Mouse (Mus musculus): Measurements from ENCODE around the gene Smurf2. TPM values are rescaled to one million over a fixed set of nuclear protein-coding genes. Genes with fewer than 3 reads are reported as not detected.

Smurf2 gene
- polyA plus RNA-seq, 1 experiment = 29.5 TPM

GRCm38 (mm10) chr11:106770195-106770974, 150.1 kb downstream of the Smurf2 start:
- DNase-seq (ENCODE audit: low read depth) = no peak
- TF ChIP-seq POLR2A (IDR thresholded peaks at IDR 0.05; ENCODE audit: borderline replicate concordance, extremely low read depth, insufficient read depth, insufficient read length, poor library complexity, severe bottlenecking) (no peak), CTCF (IDR thresholded peaks at IDR 0.05; ENCODE audit: borderline replicate concordance, extremely low read depth, insufficient read depth, insufficient read length) (peak; percentile 46; the same call in 1 of the 2 replicates)

Other genes starting within 250 kb of the Smurf2 start
- 15.7 and 24.8 TPM in 2 replicates for gene Pecam1, start 170.1 kb downstream of the Smurf2 start, polyA plus RNA-seq (2012; rRNA removed)
- gene Milr1, start 169.5 kb downstream of the Smurf2 start, polyA plus RNA-seq (2012; rRNA removed) = 0.36 and 0.38 TPM in 2 replicates
- gene Polg2, start 141.2 kb downstream of the Smurf2 start, polyA plus RNA-seq (2012; rRNA removed) = 9.0 and 10.3 TPM in 2 replicates
- 597 and 653 TPM in 2 replicates for gene Ddx5, start 131.5 kb downstream of the Smurf2 start, polyA plus RNA-seq (2012; rRNA removed)
- 20.3 and 22.3 TPM in 2 replicates for gene Cep95, start 131.5 kb downstream of the Smurf2 start, polyA plus RNA-seq (2012; rRNA removed)
- gene Kpna2, start 78.8 kb upstream of the Smurf2 start, polyA plus RNA-seq (2012; rRNA removed) = 125 and 197 TPM in 2 replicates
- 4.4 and 5.3 TPM in 2 replicates for gene 1810010H24Rik, start 105.0 kb upstream of the Smurf2 start, polyA plus RNA-seq (2012; rRNA removed)
- gene Bptf, start 211.4 kb upstream of the Smurf2 start, polyA plus RNA-seq (2012; rRNA removed) = 43.3 and 77.1 TPM in 2 replicates

All from brain, embryonic 14.5 days (tissue).